Comparison of ENCODE assay signal across 11 mouse cellular contexts in the genomic region with DNA sequence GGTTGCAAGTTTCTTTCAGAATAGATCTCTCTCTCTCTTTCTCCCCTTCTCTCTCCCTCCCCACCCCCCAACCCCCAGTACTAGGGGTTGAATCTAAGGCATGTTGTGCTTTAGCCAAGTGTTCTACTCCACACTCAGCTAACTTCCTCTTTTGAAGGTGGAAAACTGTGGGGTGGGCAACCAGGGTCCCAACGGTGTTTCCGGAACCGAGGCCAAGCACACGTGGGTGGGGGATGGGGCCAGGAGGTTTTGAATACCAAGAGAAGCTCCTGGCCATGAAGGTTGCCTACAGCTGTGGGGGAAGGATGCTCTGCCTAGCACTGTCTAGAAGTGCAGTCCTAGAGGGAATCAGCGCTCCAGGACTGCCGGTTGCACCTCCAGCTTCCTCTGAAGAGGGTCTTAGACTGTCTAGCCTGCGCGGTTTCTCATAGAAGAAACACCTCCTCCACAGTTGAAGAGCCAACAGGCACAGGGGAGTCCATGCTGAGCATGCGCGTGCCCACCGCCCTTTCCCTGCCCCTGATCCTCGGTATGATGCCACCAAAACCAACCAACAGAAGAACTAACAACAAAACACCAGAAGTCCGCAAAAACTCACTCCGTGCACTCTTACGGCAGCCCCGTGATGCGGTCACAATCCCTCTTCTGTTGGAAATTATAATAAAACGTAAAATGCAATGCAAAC. TPM values are rescaled to one million over a fixed set of nuclear protein-coding genes. Genes with fewer than 3 reads are reported as not detected.
DNase-seq lines count a peak whose midpoint lies in the region; ATAC-seq lines count a peak whose summit lies in the region.
"Had no signal": no experiment of that assay in that cellular context is flagged by ENCODE, and none has a peak within 500 bp of the region (broad histone marks: within the 10 kb centered on the region; RNA-seq: fewer than 3 reads in every experiment).

No protein-coding gene starts in this region.

- H3K79me2 ChIP-seq in macrophage (ENCODE audit: inconsistent target), result peaks cover 50% of the 10 kb centered on the region; the same call in 1 of the 2 replicates

- 0 out of 2 replicates have a peak, but pooled peaks cover 4% of the 10 kb centered on the region for H3K27me3 ChIP-seq in heart, embryonic 12.5 days (replicated peaks)
- H3K27me3 ChIP-seq: hindbrain, embryonic 15.5 days had no signal

- no peak overlapping the region for H3K9ac ChIP-seq in heart, embryonic 12.5 days
- H3K9ac ChIP-seq: hindbrain, embryonic 15.5 days had no signal

- no peaks in the 10 kb centered on the region for H3K9me3 ChIP-seq in heart, embryonic 12.5 days (replicated peaks)
- H3K9me3 ChIP-seq: hindbrain, embryonic 15.5 days had no signal

- ATAC-seq in common myeloid progenitor, adult 5-6 weeks (replicated peaks; ENCODE audit: low read depth, poor library complexity, severe bottlenecking), result peak; percentile 41
- ATAC-seq in heart, embryonic 12.5 days (ENCODE audit: insufficient number of reproducible peaks, low FRiP score), result no peak

- peak overlapping the region; percentile 48 for H3K4me3 ChIP-seq in macrophage (ENCODE audit: inconsistent target)
- H3K4me3 ChIP-seq in heart, embryonic 12.5 days, result no peak overlapping the region
- H3K4me3 ChIP-seq: erythroblast, embryonic 14.5 days; hindbrain, embryonic 15.5 days had no signal

- peak; percentile 63 for DNase-seq in ES-CJ7 (ENCODE audit: low read depth, low spot score)
- DNase-seq in thymus, adult 18-20 months, result peak; percentile 19 to 44
- DNase-seq in ovary, postnatal 14 days (ENCODE audit: low spot score), result no peak
- DNase-seq in right cerebral cortex, adult 18-20 months, result no peak
- DNase-seq: cerebellum, adult 18-20 months had no signal

- no peaks in the 10 kb centered on the region for H3K36me3 ChIP-seq in macrophage (ENCODE audit: inconsistent target)
- no peaks in the 10 kb centered on the region for H3K36me3 ChIP-seq in heart, embryonic 12.5 days
- H3K36me3 ChIP-seq: hindbrain, embryonic 15.5 days had no signal

- peaks cover 11% of the 10 kb centered on the region for H3K4me1 ChIP-seq in heart, embryonic 12.5 days (replicated peaks)
- H3K4me1 ChIP-seq: hindbrain, embryonic 15.5 days had no signal

- 19% methylated on average over 18 of the region's 18 CpGs for WGBS in macrophage (ENCODE audit: missing documents)
- 64% methylated on average over 18 of the region's 18 CpGs for WGBS in heart, embryonic 12.5 days

- no peak overlapping the region for H3K4me2 ChIP-seq in heart, embryonic 12.5 days
- H3K4me2 ChIP-seq: hindbrain, embryonic 15.5 days had no signal

- H3K27ac ChIP-seq in macrophage, result peak overlapping the region; percentile 61
- no peak overlapping the region for H3K27ac ChIP-seq in heart, embryonic 12.5 days (ENCODE audit: poor library complexity, severe bottlenecking)
- H3K27ac ChIP-seq: hindbrain, embryonic 15.5 days had no signal

RNA-seq across cellular contexts. Expression of a gene that starts 2.7 kb away (rescaled TPM):
- 1,717 and 2,144 TPM in 2 replicates for total RNA-seq in common myeloid progenitor, adult 5-6 weeks (2017)
- total RNA-seq in macrophage (2018; cell fraction: chromatin; rRNA removed), result 1 to 10 TPM in 13 of 26 experiments, not detected in 13; 1.9 to 9.7 (median 6.0) TPM
- total RNA-seq in macrophage (2018; cell fraction: cytosol; rRNA removed), result 100 to 1,000 TPM in 3 of 26 experiments, 10 to 100 TPM in 22, 1 to 10 TPM in 1; 9.9 to 164 (median 40.4) TPM
- 10 to 100 TPM in 13 of 26 experiments, 1 to 10 TPM in 12, not detected in 1; 1.4 to 70.4 (median 11.0) TPM for total RNA-seq in macrophage (2018; cell fraction: nucleus; rRNA removed)
- 5.2 to 21.7 TPM (median 7.8 TPM) in 3 replicates for polyA plus RNA-seq in macrophage (2018)
- polyA plus RNA-seq in heart, embryonic 12.5 days (2016; fragmentation: Nextera tagmentation; extraction: Ambion mirVana), result 3.8 and 4.5 TPM in 2 replicates
- total RNA-seq: layer of hippocampus, postnatal 10 days had no signal

RNA-seq across cellular contexts. Expression of a gene that starts 51.3 kb away (rescaled TPM):
- total RNA-seq in common myeloid progenitor, adult 5-6 weeks (2017), result 124 and 138 TPM in 2 replicates
- 10 to 100 TPM; 15.8 to 70.1 (median 37.5) TPM for total RNA-seq in macrophage (2018; cell fraction: chromatin; rRNA removed)
- total RNA-seq in macrophage (2018; cell fraction: cytosol; rRNA removed), result 10 to 100 TPM; 27.7 to 50.9 (median 41.2) TPM
- total RNA-seq in macrophage (2018; cell fraction: nucleus; rRNA removed), result 10 to 100 TPM in 25 of 26 experiments, 1 to 10 TPM in 1; 9.6 to 45.9 (median 23.5) TPM
- 39.5 to 73.9 TPM (median 51.8 TPM) in 3 replicates for polyA plus RNA-seq in macrophage (2018)
- polyA plus RNA-seq in heart, embryonic 12.5 days (2016; fragmentation: Nextera tagmentation; extraction: Ambion mirVana), result 146 and 153 TPM in 2 replicates

Comparison
In these comparisons a context has a peak if more than half of its experiments do, and no peak if none do; other contexts are left out.
1. DNase-seq: peak in ES-CJ7 (single experiment) and thymus, adult 18-20 months (2 of 2); none in ovary, postnatal 14 days (single experiment) and right cerebral cortex, adult 18-20 months (single experiment).